Mouse (Mus musculus) MEL-GATA-1-ER (cell line): ENCODE measurements around the gene Akna.
"Not testable (repeated sequence)": the region's sequence is repeated elsewhere in the genome, so short reads cannot be mapped to it uniquely, and the experiment has no call there.

Source experiments
- DNase-seq: peaks from one replicate; pipeline ENCODE4 v3.0.0-alpha.2; 2012; ENCODE audit warnings: low read depth; ENCODE audit errors: extremely low read depth

Akna gene

GRCm38 (mm10) chr4:63323275-63323815 is 79.8 kb downstream of the Akna start:
- DNase-seq = no peak

GRCm38 (mm10) chr4:63319566-63319965 is 83.6 kb downstream of the Akna start:
- not testable (repeated sequence) for DNase-seq
